Mouse (Mus musculus) heart, postnatal 0 days (tissue): Measurements from ENCODE around the gene Siglece. TPM values are rescaled to one million over a fixed set of nuclear protein-coding genes. Genes with fewer than 3 reads are reported as not detected.
A peak's percentile ranks its signal among the peaks of the same experiment; 100 is the strongest.

Experiments
- ATAC-seq: fragments of 200-750 bp; cut with Nextera tagmentation; 2 replicates; pipeline ENCODE4 v1.8.0; 2017; ENCODE audit warnings: low read depth, moderate number of reproducible peaks, moderate library complexity; ENCODE audit not compliant: insufficient read depth
- DNase-seq: peaks from one replicate; pipeline ENCODE4 v3.0.0-alpha.2; 2016; ENCODE audit warnings: low spot score
- H3K27ac ChIP-seq: fragments of 300-500 bp; sonication (generic); 2 replicates; pipeline ENCODE4 v1.5.1; 2014; ENCODE audit warnings: low read depth, mild to moderate bottlenecking
- H3K27me3 ChIP-seq: fragments of 300-500 bp; sonication (generic); 2 replicates; pipeline ENCODE4 v1.6.1; 2014; ENCODE audit warnings: low read length, mixed read lengths; ENCODE audit not compliant: control insufficient read depth, insufficient read depth
- H3K36me3 ChIP-seq: fragments of 300-500 bp; sonication (generic); replicated peaks from 2 replicates; pipeline ENCODE4 v1.6.1; 2014; ENCODE audit warnings: low read length, mixed read lengths; ENCODE audit not compliant: control insufficient read depth, insufficient read depth
- H3K4me1 ChIP-seq: fragments of 300-500 bp; sonication (generic); 2 replicates; pipeline ENCODE4 v1.6.1; 2014; ENCODE audit warnings: antibody characterized with exemption; ENCODE audit not compliant: control insufficient read depth, insufficient read depth
- H3K4me2 ChIP-seq: fragments of 300-500 bp; sonication (generic); 2 replicates; pipeline ENCODE4 v1.6.1; 2014; ENCODE audit warnings: low read depth, mild to moderate bottlenecking, low read length, moderate library complexity
- H3K4me3 ChIP-seq: fragments of 300-500 bp; sonication (generic); 2 replicates; pipeline ENCODE4 v1.5.1; 2014; ENCODE audit warnings: low read depth, low read length
- H3K9ac ChIP-seq: fragments of 300-500 bp; sonication (generic); replicated peaks from 2 replicates; pipeline ENCODE4 v1.6.1; 2014; ENCODE audit warnings: low read depth, low read length, mixed read lengths
- H3K9me3 ChIP-seq: fragments of 300-500 bp; sonication (generic); replicated peaks from 2 replicates; pipeline ENCODE4 v1.6.1; 2016; ENCODE audit warnings: low read length; ENCODE audit not compliant: control insufficient read depth
- CTCF ChIP-seq: IDR thresholded peaks from 2 replicates; pipeline ENCODE4 v1.5.1; 2016; ENCODE audit warnings: antibody characterized with exemption, control low read depth, low read depth
- EP300 ChIP-seq: IDR thresholded peaks from 2 replicates; pipeline ENCODE4 v1.6.1; 2016; ENCODE audit warnings: antibody characterized with exemption, low read depth
- WGBS: fragments of 180-500 bp; shearing (Covaris S2); extraction: QIAGEN DNeasy Blood & Tissue Kit; methylation state at CpG from one replicate; pipeline ENCODE4 v1.1.7; 2014; 5-methylcytosine and 5-hydroxymethylcytosine counted together
- polyA plus RNA-seq: library from polyadenylated mRNA; unstranded; fragments of >200 nt; fragmentation: Nextera tagmentation; extraction: Ambion mirVana; gene quantifications from 2 replicates; pipeline ENCODE4 v1.2.1, GENCODE M21; 2015
- total RNA-seq: library from RNA; depleted of rRNA; stranded (reverse); fragments of >200 nt; gene quantifications from 2 replicates; pipeline ENCODE4 v1.2.3, GENCODE M21; 2014; ENCODE audit warnings: low replicate concordance; rRNA removed

Gene Siglece
- total and polyA plus RNA-seq, 2 experiments from 2014 or later = 0.41 TPM; not detected in 1

- peak within 1 kb of the TSS; percentile 47 for H3K4me2 ChIP-seq
- TF ChIP-seq CTCF = no peak
- no peak for TF ChIP-seq EP300
- H3K27ac ChIP-seq = no peak within 1 kb of the TSS
- no peak within 1 kb of the TSS for H3K9ac ChIP-seq
- 18% methylated on average over 41 of the region's 41 CpGs for WGBS
- H3K36me3 ChIP-seq = no peaks in the 10 kb centered on the region
- ATAC-seq (peak; percentile 84; the same call in 1 of the 2 replicates), DNase-seq (no peak)
- no peaks in the 10 kb centered on the region for H3K4me1 ChIP-seq
- no peaks in the 10 kb centered on the region for H3K9me3 ChIP-seq
- H3K4me3 ChIP-seq = peak within 1 kb of the TSS; percentile 20; the same call in 1 of the 2 replicates
- 0 out of 2 replicates have a peak, but pooled peaks cover 3% of the 10 kb centered on the region for H3K27me3 ChIP-seq
Observed at GRCm38 (mm10) chr7:43606896-43607742, 52.8 kb downstream of the Siglece start, which contains the start of gene Zfp819. Gene Zfp819 (plus strand): TSS chr7:43607169.

DNA sequence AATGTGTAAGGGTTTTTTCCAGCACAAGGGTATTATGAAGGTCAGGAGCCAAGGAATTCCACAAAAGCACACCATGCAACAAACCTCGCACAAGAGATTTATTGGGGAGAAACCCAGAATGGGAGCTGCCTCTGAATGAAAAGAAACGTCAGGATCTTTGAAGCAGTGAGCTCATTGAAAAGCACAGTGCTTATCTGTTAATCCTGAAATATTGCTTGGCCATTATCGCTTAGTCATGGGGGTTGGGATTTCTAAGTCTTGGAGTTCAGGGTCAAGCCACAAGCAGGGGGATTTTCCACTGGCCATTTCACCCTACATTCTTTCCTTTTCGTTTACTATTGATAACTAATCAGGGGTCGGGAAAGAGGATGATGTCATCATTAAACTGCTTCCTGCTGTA, 58.1 kb downstream of the Siglece start:
- ATAC-seq (no peak), DNase-seq (no peak)
- Histone ChIP-seq H3K9ac (no peak overlapping the region), H3K9me3 (no peaks in the 10 kb centered on the region), H3K4me3 (no peak overlapping the region), H3K4me1 (no peaks in the 10 kb centered on the region), H3K27ac (no peak overlapping the region), H3K36me3 (no peaks in the 10 kb centered on the region), H3K4me2 (no peak overlapping the region), H3K27me3 (no peaks in the 10 kb centered on the region)
- no peak for TF ChIP-seq CTCF
- TF ChIP-seq EP300 = no peak
- 32% methylated on average over 5 of the region's 5 CpGs for WGBS

Other genes starting within 250 kb of the Siglece start
- gene Lim2, start 232.5 kb downstream of the Siglece start, total RNA-seq = not detected in 2 replicates
- not detected in 2 replicates for gene Lim2, start 232.5 kb downstream of the Siglece start, polyA plus RNA-seq
- gene Nkg7, start 223.1 kb downstream of the Siglece start, total RNA-seq = not detected in 2 replicates
- gene Nkg7, start 223.1 kb downstream of the Siglece start, polyA plus RNA-seq = 0.18 and 0.33 TPM in 2 replicates
- gene Cldnd2, start 219.4 kb downstream of the Siglece start, total RNA-seq = not detected in 2 replicates
- not detected in 2 replicates for gene Cldnd2, start 219.4 kb downstream of the Siglece start, polyA plus RNA-seq
- 396 and 434 TPM in 2 replicates for gene Etfb, start 216.1 kb downstream of the Siglece start, total RNA-seq
- gene Etfb, start 216.1 kb downstream of the Siglece start, polyA plus RNA-seq = 1,315 and 1,437 TPM in 2 replicates
- gene Gm45233, start 216.0 kb downstream of the Siglece start, total RNA-seq = not detected in 2 replicates
- 0.52 and 0.60 TPM in 2 replicates for gene Gm45233, start 216.0 kb downstream of the Siglece start, polyA plus RNA-seq
- 3.9 and 17.7 TPM in 2 replicates for gene Vsig10l, start 197.0 kb downstream of the Siglece start, total RNA-seq
- 2.9 and 3.1 TPM in 2 replicates for gene Vsig10l, start 197.0 kb downstream of the Siglece start, polyA plus RNA-seq
- gene Iglon5, start 170.1 kb downstream of the Siglece start, total RNA-seq = 0.08 TPM in 1 of 2 replicates, not detected in the other
- not detected in 2 replicates for gene Iglon5, start 170.1 kb downstream of the Siglece start, polyA plus RNA-seq
- gene 4931406B18Rik, start 154.2 kb downstream of the Siglece start, total RNA-seq = not detected in 2 replicates
- gene 4931406B18Rik, start 154.2 kb downstream of the Siglece start, polyA plus RNA-seq = not detected in 2 replicates
- gene Cd33, start 115.7 kb downstream of the Siglece start, total RNA-seq = 0.15 and 2.3 TPM in 2 replicates
- gene Cd33, start 115.7 kb downstream of the Siglece start, polyA plus RNA-seq = 0.37 and 1.4 TPM in 2 replicates
- gene Zfp658, start 97.9 kb downstream of the Siglece start, total RNA-seq = 0.19 and 0.80 TPM in 2 replicates
- 0.57 and 0.80 TPM in 2 replicates for gene Zfp658, start 97.9 kb downstream of the Siglece start, polyA plus RNA-seq
- gene Zfp719, start 80.6 kb downstream of the Siglece start, total RNA-seq = 3.6 and 7.9 TPM in 2 replicates
- 3.6 and 4.0 TPM in 2 replicates for gene Zfp719, start 80.6 kb downstream of the Siglece start, polyA plus RNA-seq
- not detected in 2 replicates for gene Zfp819, start 53.0 kb downstream of the Siglece start, total RNA-seq
- not detected in 2 replicates for gene Zfp819, start 53.0 kb downstream of the Siglece start, polyA plus RNA-seq
- gene Ceacam18, start 25.5 kb downstream of the Siglece start, total RNA-seq = not detected in 2 replicates
- gene Ceacam18, start 25.5 kb downstream of the Siglece start, polyA plus RNA-seq = not detected in 2 replicates
- 6.3 and 7.9 TPM in 2 replicates for gene Ctu1, start 11.9 kb upstream of the Siglece start, total RNA-seq
- gene Ctu1, start 11.9 kb upstream of the Siglece start, polyA plus RNA-seq = 3.6 and 3.9 TPM in 2 replicates
- not detected in 2 replicates for gene Klk14, start 30.3 kb upstream of the Siglece start, total RNA-seq
- not detected in 2 replicates for gene Klk14, start 30.3 kb upstream of the Siglece start, polyA plus RNA-seq
- not detected in 2 replicates for gene Klk13, start 52.4 kb upstream of the Siglece start, total RNA-seq
- gene Klk13, start 52.4 kb upstream of the Siglece start, polyA plus RNA-seq = not detected in 2 replicates
- not detected in 2 replicates for gene Klk12, start 108.7 kb upstream of the Siglece start, total RNA-seq
- not detected in 2 replicates for gene Klk12, start 108.7 kb upstream of the Siglece start, polyA plus RNA-seq
- not detected in 2 replicates for gene Klk11, start 114.4 kb upstream of the Siglece start, total RNA-seq
- 0.15 TPM in 1 of 2 replicates, not detected in the other for gene Klk11, start 114.4 kb upstream of the Siglece start, polyA plus RNA-seq
- 0.31 TPM in 1 of 2 replicates, not detected in the other for gene Klk10, start 120.9 kb upstream of the Siglece start, total RNA-seq
- gene Klk10, start 120.9 kb upstream of the Siglece start, polyA plus RNA-seq = 0.27 and 0.52 TPM in 2 replicates
- not detected in 2 replicates for gene Klk9, start 131.7 kb upstream of the Siglece start, total RNA-seq
- 0.08 TPM in 1 of 2 replicates, not detected in the other for gene Klk9, start 131.7 kb upstream of the Siglece start, polyA plus RNA-seq
- gene Klk8, start 137.4 kb upstream of the Siglece start, total RNA-seq = 9.3 and 40.6 TPM in 2 replicates
- 16.4 and 17.0 TPM in 2 replicates for gene Klk8, start 137.4 kb upstream of the Siglece start, polyA plus RNA-seq
- not detected in 2 replicates for gene Klk7, start 151.1 kb upstream of the Siglece start, total RNA-seq
- gene Klk7, start 151.1 kb upstream of the Siglece start, polyA plus RNA-seq = 0.05 TPM in 1 of 2 replicates, not detected in the other
- not detected in 2 replicates for gene Klk6, start 164.3 kb upstream of the Siglece start, total RNA-seq
- gene Klk6, start 164.3 kb upstream of the Siglece start, polyA plus RNA-seq = not detected in 2 replicates
- not detected in 2 replicates for gene Klk5, start 181.8 kb upstream of the Siglece start, total RNA-seq
- not detected in 2 replicates for gene Klk5, start 181.8 kb upstream of the Siglece start, polyA plus RNA-seq
- not detected in 2 replicates for gene Klk4, start 221.0 kb upstream of the Siglece start, total RNA-seq
- gene Klk4, start 221.0 kb upstream of the Siglece start, polyA plus RNA-seq = not detected in 2 replicates